Mouse (Mus musculus) heart, postnatal 10 days (tissue): ENCODE measurements around the gene Gng12. TPM values are rescaled to one million over a fixed set of nuclear protein-coding genes. Genes with fewer than 3 reads are reported as not detected.
A peak's percentile ranks its signal among the peaks of the same experiment; 100 is the strongest.

ENCODE experiments used
- DNase-seq, 2 experiments: peaks; one replicate each; pipeline ENCODE4 v3.0.0; 2021
- intact Hi-C: fragments of 180-260 bp; cut with DNase I; formaldehyde crosslinking; loops from one replicate; pipeline ENCODE4 v1.15.1; 2025
- total RNA-seq, 2 experiments: library from RNA; stranded (reverse); gene quantifications; 2 replicates each; pipeline ENCODE4 v1.2.3; 2021

Gene Gng12
- total RNA-seq, 2 experiments from 2014 or later: 63.9 to 66.8 TPM

- intact Hi-C loops: no loop called here
- DNase-seq: no peak
These were observed 89.9 kb downstream of the Gng12 start for GRCm38 (mm10) chr6:66986063-66986462.

GRCm38 (mm10) chr6:66987643-66988042, 91.4 kb downstream of the Gng12 start:
- intact Hi-C loops: no loop called here
- peak; percentile 74 to 80 for DNase-seq

- no peak for DNase-seq
- intact Hi-C loops: no loop called here
These were observed 92.2 kb downstream of the Gng12 start for GRCm38 (mm10) chr6:66988363-66988762.

DNA sequence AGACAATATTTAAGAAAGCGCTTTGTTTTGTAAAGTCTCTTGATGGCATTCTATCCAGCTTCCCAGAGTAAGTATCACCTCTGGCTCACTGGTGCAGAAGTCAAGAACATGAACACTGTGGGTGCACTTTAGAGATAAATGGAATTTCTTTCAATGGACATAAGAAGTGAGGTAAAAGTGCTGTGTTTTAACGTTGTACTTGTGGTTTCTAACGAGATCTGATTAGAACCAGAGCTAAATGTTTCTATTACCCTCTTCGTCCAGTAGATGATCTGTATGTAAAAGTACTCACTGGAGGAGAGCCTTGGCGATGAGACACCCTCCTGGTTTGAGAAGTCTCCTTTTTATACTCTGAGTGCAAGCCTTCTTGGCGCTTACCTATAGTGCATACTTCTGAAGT, 92.8 kb downstream of the Gng12 start:
- no peak for DNase-seq
- intact Hi-C loops: no loop called here

GRCm38 (mm10) chr6:66989518-66989917, 93.3 kb downstream of the Gng12 start:
- intact Hi-C loops: no loop called here
- DNase-seq: no peak

DNA sequence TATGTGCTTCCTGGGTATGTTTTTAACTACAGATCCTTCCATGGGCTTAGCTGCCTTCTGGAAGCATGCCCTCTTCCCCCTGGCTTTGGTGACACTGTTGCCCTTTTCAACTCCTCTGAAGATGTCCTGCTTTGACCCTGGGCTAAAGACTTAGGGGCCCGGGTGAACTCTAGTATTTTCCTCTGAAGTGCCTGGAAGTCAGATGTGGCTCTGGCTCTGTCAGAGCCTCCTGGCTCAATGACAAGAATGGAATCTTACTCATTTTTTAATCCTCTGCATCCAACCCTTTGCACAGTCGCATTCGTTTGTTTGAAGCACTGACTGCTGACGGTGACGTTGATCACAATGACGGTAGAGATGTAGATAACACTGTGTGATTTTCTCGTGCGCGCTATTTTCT, 96.0 kb downstream of the Gng12 start:
- intact Hi-C loops: no loop called here
- peak; percentile 43 to 46 for DNase-seq

DNA sequence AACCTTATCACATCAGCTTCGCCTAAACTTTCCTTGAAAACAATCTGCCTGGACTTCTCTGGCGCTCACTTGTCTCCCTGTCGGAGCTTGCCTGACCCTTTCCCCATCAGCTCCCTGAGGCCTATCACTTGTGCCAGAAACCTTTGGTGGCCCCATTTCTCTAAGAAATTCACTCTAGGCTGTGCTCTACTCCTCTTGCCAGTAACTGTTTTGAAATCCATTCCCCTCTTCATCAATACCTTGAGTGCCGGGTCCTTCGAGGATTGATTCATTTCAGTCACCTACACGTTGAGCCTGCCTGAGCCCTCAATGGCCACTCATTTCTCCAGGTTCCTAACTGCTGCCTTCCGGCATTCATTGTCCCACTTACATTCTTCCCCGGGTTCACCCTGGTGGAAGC, 96.6 kb downstream of the Gng12 start:
- intact Hi-C loops: no loop called here
- no peak for DNase-seq

DNA sequence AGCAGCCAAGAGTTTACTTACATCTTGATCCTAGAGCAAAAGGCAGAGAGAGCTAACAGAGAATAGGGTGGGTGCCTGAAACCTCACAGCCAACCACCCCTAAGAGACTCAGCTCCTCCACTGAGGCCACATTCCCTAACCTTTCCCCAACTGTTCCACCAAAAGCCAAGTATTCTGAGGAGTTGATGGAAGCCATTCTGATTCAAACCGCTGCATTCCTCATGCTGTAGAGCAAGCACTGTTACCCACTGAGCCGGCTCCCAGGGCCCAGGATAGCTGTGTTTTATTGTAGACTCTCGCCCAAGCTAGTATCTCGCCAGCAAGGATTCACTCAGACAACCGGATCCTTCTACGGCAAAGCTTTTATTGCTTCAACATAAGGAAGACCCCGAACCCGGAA, 98.8 kb downstream of the Gng12 start:
- no peak for DNase-seq
- intact Hi-C loops: no loop called here

- intact Hi-C loops: no loop called here
- no peak for DNase-seq
These were observed 99.6 kb downstream of the Gng12 start for GRCm38 (mm10) chr6:66995825-66996224.

DNA sequence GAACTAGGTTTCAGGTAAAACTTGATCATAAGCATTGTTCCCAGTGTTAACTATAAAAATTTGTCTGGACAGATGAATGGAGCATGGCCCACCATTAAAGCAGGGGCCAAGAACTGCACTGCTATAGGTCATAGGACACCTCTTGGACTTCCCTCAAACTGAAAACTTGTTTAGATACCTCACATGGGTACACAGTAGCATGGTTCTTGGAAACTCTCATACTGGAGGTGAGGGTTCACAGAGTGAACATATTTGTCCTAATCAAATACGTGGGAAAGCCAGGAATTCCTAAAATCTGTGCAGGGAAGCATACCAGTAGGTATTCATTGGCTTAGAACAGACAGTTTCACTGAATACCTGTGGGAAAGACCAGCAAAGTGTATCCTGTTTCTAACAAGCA, 100.1 kb downstream of the Gng12 start:
- no peak for DNase-seq
- intact Hi-C loops: no loop called here

DNA sequence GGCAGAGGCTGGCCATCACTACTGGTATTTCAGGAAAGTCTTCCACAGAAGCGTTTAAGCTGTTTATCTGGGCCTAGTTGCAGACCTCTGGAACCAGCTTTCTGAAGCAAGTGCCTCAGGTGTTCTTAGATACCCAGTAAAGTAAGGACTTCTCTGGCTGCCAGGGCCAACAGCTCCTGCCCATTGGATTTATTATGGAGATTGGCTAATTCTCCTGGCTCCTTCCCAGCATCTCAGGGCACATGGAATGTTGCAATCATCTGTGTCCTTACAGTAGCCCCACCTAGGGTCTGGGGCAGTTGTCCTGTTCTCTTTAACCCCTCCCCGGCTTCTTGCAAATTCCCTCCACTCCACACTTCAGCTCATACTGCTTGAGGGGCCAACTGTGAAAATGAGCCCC, 102.4 kb downstream of the Gng12 start:
- intact Hi-C loops: no loop called here
- DNase-seq: no peak

DNA sequence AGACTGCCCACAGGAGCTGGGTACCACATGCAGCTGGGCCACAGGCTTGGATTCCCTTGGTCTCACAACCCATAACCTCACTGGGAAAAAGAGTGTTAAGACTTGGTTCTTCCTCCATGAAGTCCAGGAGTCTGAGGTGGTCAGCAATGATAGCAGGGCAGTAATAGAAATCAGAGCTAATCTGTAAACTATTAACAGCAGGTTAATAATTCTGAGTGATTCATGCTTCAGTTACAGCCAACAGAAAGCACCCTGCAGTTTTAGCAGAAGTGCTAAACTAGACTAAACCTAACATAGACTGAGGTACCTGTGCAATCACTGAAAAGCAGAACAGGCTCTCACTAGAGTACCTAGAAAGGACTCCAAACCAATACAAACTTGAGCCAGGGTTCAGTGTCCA, 103.6 kb downstream of the Gng12 start:
- no peak for DNase-seq
- intact Hi-C loops: no loop called here

GRCm38 (mm10) chr6:67009888-67010287, 113.7 kb downstream of the Gng12 start:
- DNase-seq: no peak
- intact Hi-C loops: no loop called here

- intact Hi-C loops: no loop called here
- DNase-seq: no peak
These were observed 114.4 kb downstream of the Gng12 start for GRCm38 (mm10) chr6:67010370-67011216.

DNA sequence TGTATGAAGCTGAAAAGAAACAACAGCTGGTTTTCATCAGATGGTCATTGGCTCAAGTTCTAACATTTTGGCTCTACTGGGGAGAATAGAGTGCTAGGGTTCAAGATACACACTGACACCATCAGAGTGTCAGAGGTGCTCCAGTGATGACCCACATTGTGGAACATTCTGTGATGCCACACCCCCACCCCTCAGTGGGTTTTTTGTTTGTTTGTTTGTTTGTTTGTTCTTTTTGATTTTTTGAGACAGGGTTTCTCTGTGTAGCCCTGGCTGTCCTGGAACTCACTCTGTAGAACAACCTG, 115.0 kb downstream of the Gng12 start:
- intact Hi-C loops: no loop called here
- DNase-seq: no peak

GRCm38 (mm10) chr6:67013293-67013948, 117.2 kb downstream of the Gng12 start:
- DNase-seq: no peak
- intact Hi-C loops: no loop called here

DNA sequence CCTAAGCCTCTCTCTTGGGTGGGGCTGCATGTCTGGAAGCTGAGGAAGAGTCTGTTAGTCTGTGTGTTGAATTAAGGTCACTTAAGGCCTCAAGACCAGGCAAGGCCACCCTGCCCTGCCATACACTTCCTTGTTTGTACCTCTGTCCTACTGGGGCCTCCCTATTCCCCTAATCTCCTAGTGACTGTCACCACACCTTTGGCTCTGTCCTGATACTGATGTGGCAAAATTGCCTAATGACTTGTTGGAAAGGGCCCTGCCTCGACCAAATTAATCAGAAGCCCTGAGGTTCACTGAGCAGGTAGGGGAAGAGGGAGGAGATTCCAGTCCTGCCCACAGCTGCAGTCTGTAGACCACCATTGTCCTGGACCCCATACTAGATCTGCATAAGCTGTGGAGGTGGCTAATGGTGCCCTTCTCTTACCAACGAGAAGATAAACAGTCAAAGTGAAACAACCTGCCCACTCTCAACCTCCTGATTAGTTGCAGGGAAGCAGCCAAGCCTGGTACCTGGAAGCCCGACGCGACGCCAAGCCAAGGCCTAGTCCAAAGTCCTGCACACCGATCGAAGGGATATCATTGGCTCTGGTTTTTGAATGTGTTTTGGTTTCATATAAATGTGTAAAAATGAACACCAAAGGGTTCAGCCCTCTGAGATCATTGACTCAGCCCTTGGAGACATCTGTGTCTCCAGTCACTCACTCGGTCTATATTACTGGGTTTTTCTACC, 117.9 kb downstream of the Gng12 start:
- DNase-seq: no peak
- intact Hi-C loops: no loop called here

- DNase-seq: no peak
- intact Hi-C loops: no loop called here
These were observed 118.5 kb downstream of the Gng12 start for GRCm38 (mm10) chr6:67014679-67015075.

DNA sequence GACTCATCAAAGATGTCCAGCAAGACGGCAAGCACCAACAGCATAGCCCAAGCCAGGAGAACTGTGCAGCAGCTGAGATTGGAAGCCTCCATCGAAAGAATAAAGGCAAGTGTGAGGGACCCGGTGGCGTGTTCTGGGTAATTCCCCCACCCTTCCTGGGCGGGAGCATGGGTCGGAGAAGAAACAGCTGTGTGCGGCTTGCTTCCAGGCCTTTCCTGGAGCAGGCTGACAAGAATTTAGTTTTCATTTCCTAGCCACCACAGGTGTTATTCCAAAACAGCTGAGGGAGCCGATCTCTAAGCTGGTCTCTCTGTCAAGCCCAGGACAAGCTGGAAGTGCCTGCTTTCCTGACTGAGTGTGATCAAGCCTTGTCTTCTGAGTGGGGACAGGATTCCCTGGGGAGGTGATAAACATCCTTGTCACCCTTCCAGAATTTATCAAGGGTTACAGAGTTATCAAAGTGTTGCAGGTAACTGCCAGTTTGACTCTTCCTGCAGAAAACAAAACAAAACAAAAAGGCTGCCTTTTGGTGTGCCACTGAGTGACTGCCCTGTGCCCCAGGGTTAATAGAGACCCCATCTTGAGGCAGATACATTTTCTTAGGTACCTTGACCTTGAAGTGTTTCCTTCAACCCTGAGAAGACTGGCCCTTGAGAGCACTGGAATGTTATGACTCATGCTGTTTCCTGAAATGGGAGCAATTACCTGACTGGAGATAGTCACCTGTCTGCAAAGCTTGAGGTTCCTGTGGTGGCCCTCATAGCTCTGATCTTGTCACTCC, 119.7 kb downstream of the Gng12 start:
- peak; percentile 58 to 63 for DNase-seq
- intact Hi-C loops: no loop called here

GRCm38 (mm10) chr6:67016520-67017111, 120.4 kb downstream of the Gng12 start:
- intact Hi-C loops: no loop called here

DNA sequence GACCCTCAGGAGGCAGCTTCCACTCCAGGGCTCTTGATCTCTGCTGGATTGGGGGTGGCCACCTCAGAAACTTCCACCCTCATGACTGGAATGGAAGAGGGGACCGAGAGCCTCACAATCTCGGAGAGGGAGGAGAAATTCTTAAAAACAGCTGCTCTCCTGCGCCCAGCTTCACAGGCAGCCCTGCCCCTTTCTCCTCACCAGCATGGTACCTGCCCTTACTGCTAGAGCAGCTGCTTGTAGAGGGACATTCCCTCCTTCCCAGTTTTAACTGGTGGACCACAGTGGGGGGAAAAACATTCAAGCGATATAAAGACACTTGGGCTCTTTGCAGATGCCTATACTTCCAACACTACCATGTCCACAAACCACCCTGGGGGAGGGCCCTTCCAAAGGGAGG, 122.2 kb downstream of the Gng12 start:
- intact Hi-C loops: no loop called here
- DNase-seq: no peak

More at GRCm38 (mm10) chr6:67016520-67017111, 120.4 kb downstream of the Gng12 start:
- DNase-seq: no peak
